Mouse (Mus musculus): ENCODE results near the gene Serpini1. TPM values are rescaled to one million over a fixed set of nuclear protein-coding genes. Genes with fewer than 3 reads are reported as not detected.
"Not testable (repeated sequence)": the region's sequence is repeated elsewhere in the genome, so short reads cannot be mapped to it uniquely, and the experiment has no call there.

Gene Serpini1
- total RNA-seq, 2 experiments from 2014 or later, result 0.75 to 1.0 TPM

- no peak for DNase-seq
Measured at GRCm38 (mm10) chr3:75635648-75636047, 78.3 kb downstream of the Serpini1 start.

GRCm38 (mm10) chr3:75639546-75639945 lies 82.2 kb downstream of the Serpini1 start:
- no peak for DNase-seq

- DNase-seq, result no peak
Measured at GRCm38 (mm10) chr3:75647542-75647941, 90.2 kb downstream of the Serpini1 start.

GRCm38 (mm10) chr3:75648226-75648625 lies 90.9 kb downstream of the Serpini1 start:
- no peak for DNase-seq

GRCm38 (mm10) chr3:75650416-75651154 lies 93.2 kb downstream of the Serpini1 start:
- not testable (repeated sequence) for DNase-seq

GRCm38 (mm10) chr3:75651603-75652115 lies 94.3 kb downstream of the Serpini1 start:
- no peak for DNase-seq

GRCm38 (mm10) chr3:75653901-75654300 lies 96.6 kb downstream of the Serpini1 start:
- not testable (repeated sequence) for DNase-seq

GRCm38 (mm10) chr3:75655578-75656344 lies 98.4 kb downstream of the Serpini1 start:
- no peak for DNase-seq

GRCm38 (mm10) chr3:75666962-75667361 lies 109.6 kb downstream of the Serpini1 start:
- no peak for DNase-seq

- DNase-seq, result no peak
Measured at GRCm38 (mm10) chr3:75670425-75670824, 113.1 kb downstream of the Serpini1 start.

GRCm38 (mm10) chr3:75682881-75683280 lies 125.5 kb downstream of the Serpini1 start:
- DNase-seq, result no peak

GRCm38 (mm10) chr3:75686775-75687174 lies 129.4 kb downstream of the Serpini1 start:
- no peak for DNase-seq

- no peak for DNase-seq
Measured at GRCm38 (mm10) chr3:75687187-75687825, 130.0 kb downstream of the Serpini1 start.

- DNase-seq, result no peak
Measured at GRCm38 (mm10) chr3:75690321-75690720, 133.0 kb downstream of the Serpini1 start.

- no peak for DNase-seq
Measured at GRCm38 (mm10) chr3:75692088-75692487, 134.7 kb downstream of the Serpini1 start.

Other genes starting within 250 kb of the Serpini1 start
- not detected for gene Wdr49, start 75.4 kb upstream of the Serpini1 start, total RNA-seq (2021)
- 10 to 100 TPM; 25.8 to 28.8 TPM for gene Pdcd10, start 691 bp upstream of the Serpini1 start, total RNA-seq (2021)
- not detected for gene Gm29133, start 190.7 kb downstream of the Serpini1 start, total RNA-seq (2021)